Mouse (Mus musculus): ENCODE results near the gene Dnajb2.

The Dnajb2 gene

GRCm38 (mm10) chr1:75236117-75237050 is at the start of gene Dnajb2:
Gene Dnajb2 (plus strand): TSS chr1:75236406.
- DNase-seq (ENCODE audit: low spot score in 2 of 2): peak; percentile 40 to 57

- DNase-seq (ENCODE audit: low spot score in 2 of 2): no peak
Observed at GRCm38 (mm10) chr1:75187126-75187525, 49.1 kb upstream of the Dnajb2 start.

GRCm38 (mm10) chr1:75187914-75188483 is 48.2 kb upstream of the Dnajb2 start:
- no peak for DNase-seq (ENCODE audit: low spot score in 2 of 2)

GRCm38 (mm10) chr1:75190577-75190976 is 45.6 kb upstream of the Dnajb2 start:
- no peak for DNase-seq (ENCODE audit: low spot score in 2 of 2)

- no peak for DNase-seq (ENCODE audit: low spot score in 2 of 2)
Observed at GRCm38 (mm10) chr1:75191258-75191621, 45.0 kb upstream of the Dnajb2 start.

GRCm38 (mm10) chr1:75191622-75192402 is 44.4 kb upstream of the Dnajb2 start, which contains the start of the genes Ankzf1 and Atg9a:
Gene Ankzf1 (plus strand): TSS chr1:75192151.
Gene Atg9a (minus strand): TSS chr1:75192196.
- peak; percentile 88 to 95 for DNase-seq (ENCODE audit: low spot score in 2 of 2)

- DNase-seq (ENCODE audit: low spot score in 2 of 2): no peak
Observed at GRCm38 (mm10) chr1:75192452-75192851, 43.8 kb upstream of the Dnajb2 start.

GRCm38 (mm10) chr1:75201236-75201635 is 35.0 kb upstream of the Dnajb2 start:
- DNase-seq (ENCODE audit: low spot score in 2 of 2): no peak

- peak in 1 of 2 experiments; percentile 27 for DNase-seq (ENCODE audit: low spot score in 2 of 2)
Observed at GRCm38 (mm10) chr1:75208967-75209678, 27.1 kb upstream of the Dnajb2 start.

GRCm38 (mm10) chr1:75210136-75211087 is 25.8 kb upstream of the Dnajb2 start, which contains the start of the genes Glb1l and Stk16:
Gene Glb1l (minus strand): TSS chr1:75210813.
Gene Stk16 (plus strand): TSS chr1:75210838.
- DNase-seq (ENCODE audit: low spot score in 2 of 2): peak; percentile 91 to 96

- no peak for DNase-seq (ENCODE audit: low spot score in 2 of 2)
Observed at GRCm38 (mm10) chr1:75211141-75211708, 25.0 kb upstream of the Dnajb2 start.

GRCm38 (mm10) chr1:75212542-75212941 is 23.7 kb upstream of the Dnajb2 start:
- DNase-seq (ENCODE audit: low spot score in 2 of 2): no peak

GRCm38 (mm10) chr1:75213096-75213495 is 23.1 kb upstream of the Dnajb2 start:
- DNase-seq (ENCODE audit: low spot score in 2 of 2): no peak

- no peak for DNase-seq (ENCODE audit: low spot score in 2 of 2)
Observed at GRCm38 (mm10) chr1:75214442-75214841, 21.8 kb upstream of the Dnajb2 start.

GRCm38 (mm10) chr1:75214886-75215285 is 21.3 kb upstream of the Dnajb2 start:
- no peak for DNase-seq (ENCODE audit: low spot score in 2 of 2)

GRCm38 (mm10) chr1:75215785-75216184 is 20.4 kb upstream of the Dnajb2 start:
- no peak for DNase-seq (ENCODE audit: low spot score in 2 of 2)

GRCm38 (mm10) chr1:75216797-75217585 is 19.2 kb upstream of the Dnajb2 start:
- no peak for DNase-seq (ENCODE audit: low spot score in 2 of 2)

GRCm38 (mm10) chr1:75217893-75218226 is 18.3 kb upstream of the Dnajb2 start:
- no peak for DNase-seq (ENCODE audit: low spot score in 2 of 2)

Data from thymus, postnatal 10 days (tissue).